Comparison of ENCODE assay signal across 21 mouse cellular contexts in genomic region chr2:67576634-67577033, GRCm38 (mm10). TPM values are rescaled to one million over a fixed set of nuclear protein-coding genes. Genes with fewer than 3 reads are reported as not detected.
DNase-seq lines count a peak whose midpoint lies in the region; ATAC-seq and TF ChIP-seq lines count a peak whose summit lies in the region.
"Had no signal": no experiment of that assay in that cellular context is flagged by ENCODE, and none has a peak within 500 bp of the region (broad histone marks: within the 10 kb centered on the region; RNA-seq: fewer than 3 reads in every experiment).

No protein-coding gene starts in this region.

- TF ChIP-seq CTCF in layer of hippocampus, adult 2 months (conservative IDR thresholded peaks at IDR 0.05): no peak
- TF ChIP-seq CTCF in brain, embryonic 14.5 days (IDR thresholded peaks at IDR 0.05; ENCODE audit: borderline replicate concordance, extremely low read depth, insufficient read depth, insufficient read length): no peak

- 35% methylated on average over 2 of the region's 2 CpGs for WGBS in neural tube, embryonic 13.5 days
- WGBS in limb, embryonic 10.5 days: 56% methylated on average over 2 of the region's 2 CpGs

- H3K27ac ChIP-seq in layer of hippocampus, adult 2 months: no peak overlapping the region; the same call in 1 of the 2 replicates
- no peak overlapping the region for H3K27ac ChIP-seq in neural tube, embryonic 13.5 days (replicated peaks)
- no peak overlapping the region for H3K27ac ChIP-seq in limb, embryonic 10.5 days
- H3K27ac ChIP-seq: heart, adult 2 months; heart, embryonic 15.5 days; intestine, embryonic 15.5 days; kidney, embryonic 15.5 days; limb, embryonic 15.5 days had no signal

- no peaks in the 10 kb centered on the region for H3K9me3 ChIP-seq in neural tube, embryonic 13.5 days
- H3K9me3 ChIP-seq in limb, embryonic 10.5 days (replicated peaks): no peaks in the 10 kb centered on the region
- H3K9me3 ChIP-seq: heart, embryonic 15.5 days; intestine, embryonic 15.5 days; kidney, embryonic 15.5 days; limb, embryonic 15.5 days had no signal

- H3K27me3 ChIP-seq in neural tube, embryonic 13.5 days: no peaks in the 10 kb centered on the region
- no peaks in the 10 kb centered on the region for H3K27me3 ChIP-seq in limb, embryonic 10.5 days (ENCODE audit: low read depth, poor library complexity, severe bottlenecking)
- H3K27me3 ChIP-seq: CH12.LX; heart, embryonic 15.5 days; intestine, embryonic 15.5 days; kidney, embryonic 15.5 days; limb, embryonic 15.5 days; Patski had no signal

- H3K9ac ChIP-seq in neural tube, embryonic 13.5 days: no peak overlapping the region
- H3K9ac ChIP-seq: heart, embryonic 15.5 days; intestine, embryonic 15.5 days; kidney, embryonic 15.5 days; limb, embryonic 15.5 days had no signal

- no peaks in the 10 kb centered on the region for H3K36me3 ChIP-seq in neural tube, embryonic 13.5 days
- no peaks in the 10 kb centered on the region for H3K36me3 ChIP-seq in limb, embryonic 10.5 days
- H3K36me3 ChIP-seq: heart, embryonic 15.5 days; intestine, embryonic 15.5 days; kidney, embryonic 15.5 days; limb, embryonic 15.5 days had no signal

- DNase-seq in embryo, embryonic 10 days (ENCODE audit: low spot score): peak; percentile 13
- no peak for DNase-seq in embryo, embryonic 11 days
- DNase-seq in layer of hippocampus, adult 2 months (ENCODE audit: low spot score in 2 of 2): peak; percentile 24 to 34
- no peak for DNase-seq in layer of hippocampus, adult 9-11 months
- no peak for DNase-seq in neural tube, embryonic 10.5 days (ENCODE audit: extremely low spot score, low spot score)
- peak; percentile 60 for DNase-seq in brain, embryonic 14.5 days (ENCODE audit: low read depth)
- DNase-seq in limb, embryonic 10.5 days (ENCODE audit: low spot score): no peak
- DNase-seq: adrenal gland, postnatal 36 days; cerebellum, adult 8-10 months; gastrocnemius, postnatal 14 days; heart, adult 2 months; thymus, postnatal 36 days had no signal

- peaks cover 9% of the 10 kb centered on the region for H3K4me1 ChIP-seq in neural tube, embryonic 13.5 days (replicated peaks)
- H3K4me1 ChIP-seq in limb, embryonic 10.5 days: no peaks in the 10 kb centered on the region
- H3K4me1 ChIP-seq: heart, embryonic 15.5 days; intestine, embryonic 15.5 days; kidney, embryonic 15.5 days; limb, embryonic 15.5 days had no signal

- ATAC-seq in neural tube, embryonic 13.5 days (ENCODE audit: low read depth): 0 out of 2 replicates have a peak, but pooled peaks have one; percentile 32
- ATAC-seq: intestine, embryonic 15.5 days; Patski had no signal

- TF ChIP-seq POLR2A in brain, embryonic 14.5 days (IDR thresholded peaks at IDR 0.05; ENCODE audit: borderline replicate concordance, extremely low read depth, insufficient read depth, insufficient read length, poor library complexity, severe bottlenecking): no peak

- no peak overlapping the region for H3K4me3 ChIP-seq in layer of hippocampus, adult 2 months
- no peak overlapping the region for H3K4me3 ChIP-seq in neural tube, embryonic 13.5 days
- H3K4me3 ChIP-seq in limb, embryonic 10.5 days: no peak overlapping the region
- H3K4me3 ChIP-seq: erythroblast, embryonic 14.5 days; heart, adult 2 months; heart, embryonic 15.5 days; intestine, embryonic 15.5 days; kidney, embryonic 15.5 days; limb, embryonic 15.5 days had no signal

- no peak overlapping the region for H3K4me2 ChIP-seq in neural tube, embryonic 13.5 days
- H3K4me2 ChIP-seq: heart, embryonic 15.5 days; intestine, embryonic 15.5 days; kidney, embryonic 15.5 days; limb, embryonic 15.5 days had no signal

RNA-seq across cellular contexts. Expression of gene B3galt1, which starts 11.0 kb away (rescaled TPM):
- 10 to 100 TPM; 79.7 to 80.5 TPM for total RNA-seq in layer of hippocampus, adult 2 months (2021)
- polyA plus RNA-seq in neural tube, embryonic 13.5 days (2015; fragmentation: Nextera tagmentation; extraction: Ambion mirVana): 54.6 and 56.4 TPM in 2 replicates
- 14.9 and 24.3 TPM in 2 replicates for polyA plus RNA-seq in brain, embryonic 14.5 days (2012; rRNA removed)
- 3.4 and 6.1 TPM in 2 replicates for polyA plus RNA-seq in limb, embryonic 10.5 days (2016; fragmentation: Nextera tagmentation; extraction: Ambion mirVana)
- total RNA-seq: CH12.LX; megakaryocyte-erythroid progenitor cell, adult 5-6 weeks had no signal
- polyA plus RNA-seq: erythroblast, embryonic 14.5 days had no signal

Comparison
In these comparisons a context has a peak if more than half of its experiments do, and no peak if none do; other contexts are left out.
1. DNase-seq: peak in embryo, embryonic 10 days (single experiment), layer of hippocampus, adult 2 months (2 of 2) and brain, embryonic 14.5 days (single experiment); none in embryo, embryonic 11 days (single experiment), layer of hippocampus, adult 9-11 months (single experiment), neural tube, embryonic 10.5 days (single experiment) and limb, embryonic 10.5 days (single experiment).